Mouse (Mus musculus) hindbrain, postnatal 0 days (tissue): ENCODE results near the gene Dars2. TPM values are rescaled to one million over a fixed set of nuclear protein-coding genes. Genes with fewer than 3 reads are reported as not detected.

Source experiments
- ATAC-seq: fragments of 200-750 bp; cut with Nextera tagmentation; 2 replicates; pipeline ENCODE4 v1.8.0; 2017; ENCODE audit warnings: mild to moderate bottlenecking, moderate TSS enrichment, moderate library complexity
- DNase-seq: peaks from one replicate; pipeline ENCODE4 v3.0.0-alpha.2; 2015; ENCODE audit warnings: low spot score
- H3K27ac ChIP-seq: fragments of 300-500 bp; sonication (generic); 2 replicates; pipeline ENCODE4 v1.5.1; 2014; ENCODE audit warnings: mild to moderate bottlenecking
- H3K27me3 ChIP-seq: fragments of 300-500 bp; sonication (generic); 2 replicates; pipeline ENCODE4 v1.6.1; 2014; ENCODE audit warnings: low read length, mixed read lengths; ENCODE audit not compliant: insufficient read depth
- H3K36me3 ChIP-seq: fragments of 300-500 bp; sonication (generic); 2 replicates; pipeline ENCODE4 v1.6.1; 2014; ENCODE audit warnings: low read length, mixed read lengths; ENCODE audit not compliant: insufficient read depth
- H3K4me1 ChIP-seq: fragments of 300-500 bp; sonication (generic); 2 replicates; pipeline ENCODE4 v1.6.1; 2014; ENCODE audit warnings: antibody characterized with exemption, low read length, mixed read lengths; ENCODE audit not compliant: insufficient read depth
- H3K4me2 ChIP-seq: fragments of 300-500 bp; sonication (generic); 2 replicates; pipeline ENCODE4 v1.6.1; 2014; ENCODE audit warnings: low read depth, mild to moderate bottlenecking, low read length, moderate library complexity, mixed read lengths
- H3K4me3 ChIP-seq: fragments of 300-500 bp; sonication (generic); 2 replicates; pipeline ENCODE4 v1.5.1; 2014; ENCODE audit warnings: low read length
- H3K9ac ChIP-seq: fragments of 300-500 bp; sonication (generic); replicated peaks from 2 replicates; pipeline ENCODE4 v1.6.1; 2014; ENCODE audit warnings: mild to moderate bottlenecking, low read length, moderate library complexity, mixed read lengths
- H3K9me3 ChIP-seq: fragments of 300-500 bp; sonication (generic); 2 replicates; pipeline ENCODE4 v1.6.1; 2016; ENCODE audit warnings: low read length, mixed read lengths
- CTCF ChIP-seq: IDR thresholded peaks from 2 replicates; pipeline ENCODE4 v1.5.1; 2016; ENCODE audit warnings: antibody characterized with exemption, control low read depth, low read depth
- WGBS: fragments of 180-500 bp; shearing (Covaris S2); extraction: QIAGEN DNeasy Blood & Tissue Kit; methylation state at CpG from one replicate; pipeline ENCODE4 v1.1.7; 2014; 5-methylcytosine and 5-hydroxymethylcytosine counted together
- polyA plus RNA-seq: library from polyadenylated mRNA; unstranded; fragments of >200 nt; fragmentation: Nextera tagmentation; extraction: Ambion mirVana; gene quantifications from 2 replicates; pipeline ENCODE4 v1.2.1, GENCODE M21; 2015
- total RNA-seq: library from RNA; depleted of rRNA; stranded (reverse); fragments of >200 nt; gene quantifications from 2 replicates; pipeline ENCODE4 v1.2.3, GENCODE M21; 2014

Gene Dars2
- total and polyA plus RNA-seq, 2 experiments from 2014 or later = 19.2 to 26.0 TPM

GRCm38 (mm10) chr1:161040426-161040770 is 30.1 kb downstream of the Dars2 start:
- TF ChIP-seq CTCF = no peak
- H3K4me1 ChIP-seq = peaks cover 11% of the 10 kb centered on the region; the same call in 1 of the 2 replicates
- 0 out of 2 replicates have a peak overlapping the region, but pooled peaks have one; percentile 45 for H3K27ac ChIP-seq
- no peak for ATAC-seq
- 62% methylated on average over 1 of the region's 1 CpGs for WGBS
- peaks cover 24% of the 10 kb centered on the region; the same call in 1 of the 2 replicates for H3K36me3 ChIP-seq
- no peaks in the 10 kb centered on the region for H3K9me3 ChIP-seq
- H3K4me3 ChIP-seq = no peak overlapping the region
- no peak overlapping the region for H3K4me2 ChIP-seq
- no peaks in the 10 kb centered on the region for H3K27me3 ChIP-seq
- no peak for DNase-seq
- no peak overlapping the region for H3K9ac ChIP-seq

GRCm38 (mm10) chr1:161039741-161040425 is 30.6 kb downstream of the Dars2 start:
- Histone ChIP-seq H3K4me1 (peaks cover 11% of the 10 kb centered on the region; the same call in 1 of the 2 replicates), H3K36me3 (peaks cover 20% of the 10 kb centered on the region; the same call in 1 of the 2 replicates), H3K9ac (no peak overlapping the region), H3K9me3 (no peaks in the 10 kb centered on the region), H3K4me3 (no peak overlapping the region), H3K27ac (peak overlapping the region; percentile 45; the same call in 1 of the 2 replicates), H3K27me3 (no peaks in the 10 kb centered on the region), H3K4me2 (no peak overlapping the region)
- peak; percentile 14; the same call in 1 of the 2 replicates for ATAC-seq
- TF ChIP-seq CTCF = no peak
- WGBS = 19% methylated on average over 3 of the region's 3 CpGs
- peak; percentile 11 for DNase-seq

- Histone ChIP-seq H3K27ac (peak overlapping the region; percentile 45; the same call in 1 of the 2 replicates), H3K4me1 (peaks cover 11% of the 10 kb centered on the region; the same call in 1 of the 2 replicates), H3K36me3 (peaks cover 20% of the 10 kb centered on the region; the same call in 1 of the 2 replicates), H3K9me3 (no peaks in the 10 kb centered on the region), H3K27me3 (no peaks in the 10 kb centered on the region), H3K4me2 (no peak overlapping the region), H3K4me3 (no peak overlapping the region), H3K9ac (no peak overlapping the region)
- DNase-seq (no peak), ATAC-seq (no peak)
- WGBS = 8% methylated on average over 3 of the region's 3 CpGs
- no peak for TF ChIP-seq CTCF
Observed at GRCm38 (mm10) chr1:161038968-161039721, 31.3 kb downstream of the Dars2 start.

- Histone ChIP-seq H3K9ac (no peak overlapping the region), H3K9me3 (no peaks in the 10 kb centered on the region), H3K27ac (no peak overlapping the region; the same call in 1 of the 2 replicates), H3K27me3 (no peaks in the 10 kb centered on the region), H3K4me1 (peaks cover 18% of the 10 kb centered on the region), H3K4me2 (peak overlapping the region; percentile 84), H3K36me3 (peaks cover 16% of the 10 kb centered on the region; the same call in 1 of the 2 replicates), H3K4me3 (peak overlapping the region; percentile 94; the same call in 1 of the 2 replicates)
- no peak for TF ChIP-seq CTCF
- no peak for DNase-seq
- 34% methylated on average over 3 of the region's 3 CpGs for WGBS
- no peak for ATAC-seq
Observed at GRCm38 (mm10) chr1:161038004-161038403, 32.5 kb downstream of the Dars2 start.

GRCm38 (mm10) chr1:161037599-161037998 is 32.9 kb downstream of the Dars2 start:
- Histone ChIP-seq H3K4me3 (peak overlapping the region; percentile 94), H3K27me3 (no peaks in the 10 kb centered on the region), H3K9ac (no peak overlapping the region), H3K27ac (no peak overlapping the region), H3K9me3 (no peaks in the 10 kb centered on the region), H3K4me2 (peak overlapping the region; percentile 84), H3K36me3 (peaks cover 16% of the 10 kb centered on the region; the same call in 1 of the 2 replicates), H3K4me1 (peaks cover 18% of the 10 kb centered on the region)
- no peak for TF ChIP-seq CTCF
- DNase-seq = no peak
- 30% methylated on average over 3 of the region's 3 CpGs for WGBS
- ATAC-seq = no peak

- no peak overlapping the region for H3K27ac ChIP-seq
Observed at GRCm38 (mm10) chr1:161037026-161037425, 33.4 kb downstream of the Dars2 start.

More at GRCm38 (mm10) chr1:161037026-161037425, 33.4 kb downstream of the Dars2 start:
- Histone ChIP-seq H3K4me3 (peak overlapping the region; percentile 94), H3K27me3 (no peaks in the 10 kb centered on the region), H3K9me3 (no peaks in the 10 kb centered on the region), H3K9ac (peak overlapping the region; percentile 93; the same call in 1 of the 2 replicates), H3K36me3 (peaks cover 16% of the 10 kb centered on the region; the same call in 1 of the 2 replicates), H3K4me2 (peak overlapping the region; percentile 84), H3K4me1 (peaks cover 18% of the 10 kb centered on the region)
- ATAC-seq (no peak), DNase-seq (no peak)
- 0% methylated on average over 1 of the region's 1 CpGs for WGBS
- TF ChIP-seq CTCF = no peak
